Mouse (Mus musculus) ES-Bruce4 (cell line): ENCODE measurements around the gene Slc43a1. TPM values are rescaled to one million over a fixed set of nuclear protein-coding genes. Genes with fewer than 3 reads are reported as not detected.

ENCODE experiments used
- H3K27ac ChIP-seq: 2 replicates; pipeline ENCODE4 v1.5.1; 2012; ENCODE audit warnings: low read length, inconsistent platforms; ENCODE audit not compliant: insufficient read depth
- H3K27me3 ChIP-seq: 2 replicates; pipeline ENCODE4 v1.6.1; 2012; ENCODE audit warnings: mild to moderate bottlenecking, low read length, inconsistent platforms; ENCODE audit not compliant: control insufficient read depth, poor library complexity, insufficient read depth, severe bottlenecking
- H3K36me3 ChIP-seq: 2 replicates; pipeline ENCODE4 v1.6.1; 2012; ENCODE audit warnings: inconsistent platforms, mild to moderate bottlenecking, low read length, moderate library complexity; ENCODE audit not compliant: control insufficient read depth, poor library complexity, insufficient read depth, severe bottlenecking
- H3K4me1 ChIP-seq: one replicate; pipeline ENCODE4 v1.8.1; 2011; ENCODE audit warnings: low read length; ENCODE audit not compliant: control insufficient read depth, insufficient read depth
- H3K4me3 ChIP-seq: 2 replicates; pipeline ENCODE4 v1.5.1; 2011; ENCODE audit warnings: low read depth, mild to moderate bottlenecking, low read length
- H3K9ac ChIP-seq: 2 replicates; pipeline ENCODE4 v1.6.1; 2012; ENCODE audit warnings: low read depth, mild to moderate bottlenecking, inconsistent platforms; ENCODE audit not compliant: poor library complexity, severe bottlenecking
- H3K9me3 ChIP-seq: replicated peaks from 2 replicates; pipeline ENCODE4 v1.6.1; 2012; ENCODE audit warnings: mild to moderate bottlenecking, low read length, inconsistent platforms; ENCODE audit not compliant: control insufficient read depth, poor library complexity, insufficient read depth, severe bottlenecking
- CTCF ChIP-seq: IDR thresholded peaks from one replicate; pipeline ENCODE4 v1.8.1; 2011; ENCODE audit warnings: low read depth, low read length
- EP300 ChIP-seq: IDR thresholded peaks from 2 replicates; pipeline ENCODE4 v1.6.1; 2011; ENCODE audit warnings: low read depth, low read length; ENCODE audit not compliant: insufficient read depth
- POLR2A ChIP-seq: IDR thresholded peaks from one replicate; pipeline ENCODE4 v1.8.1; 2011; ENCODE audit warnings: low read length; ENCODE audit not compliant: insufficient read depth
- polyA plus RNA-seq: library from polyadenylated mRNA; stranded (reverse); fragments of >200 nt; gene quantifications from 2 replicates; pipeline ENCODE4 v1.2.4, GENCODE M21; 2011; ENCODE audit warnings: low read depth; ENCODE audit not compliant: missing spikeins, insufficient read depth, insufficient read length

Slc43a1 gene
- polyA plus RNA-seq, 1 experiment, result 11.5 TPM

- H3K27me3 ChIP-seq, result no peaks in the 10 kb centered on the region
- no peak overlapping the region for H3K9ac ChIP-seq
- no peaks in the 10 kb centered on the region for H3K4me1 ChIP-seq
- peaks cover 7% of the 10 kb centered on the region for H3K36me3 ChIP-seq
- no peaks in the 10 kb centered on the region for H3K9me3 ChIP-seq
- TF ChIP-seq EP300 (no peak), POLR2A (no peak), CTCF (no peak)
- H3K4me3 ChIP-seq, result no peak overlapping the region
- H3K27ac ChIP-seq, result no peak overlapping the region
Observed at GRCm38 (mm10) chr2:84859991-84860780, 21.5 kb downstream of the Slc43a1 start.

GRCm38 (mm10) chr2:84861430-84861829, 22.8 kb downstream of the Slc43a1 start:
- Histone ChIP-seq H3K27ac (no peak overlapping the region), H3K9ac (no peak overlapping the region), H3K9me3 (no peaks in the 10 kb centered on the region), H3K36me3 (peaks cover 7% of the 10 kb centered on the region), H3K4me3 (no peak overlapping the region), H3K4me1 (no peaks in the 10 kb centered on the region), H3K27me3 (peaks cover 2% of the 10 kb centered on the region; the same call in 1 of the 2 replicates)
- TF ChIP-seq EP300 (no peak), POLR2A (no peak), CTCF (no peak)

GRCm38 (mm10) chr2:84862231-84862630, 23.6 kb downstream of the Slc43a1 start:
- H3K9me3 ChIP-seq, result no peaks in the 10 kb centered on the region
- no peak overlapping the region for H3K9ac ChIP-seq
- TF ChIP-seq EP300, result no peak
- no peak for TF ChIP-seq POLR2A
- TF ChIP-seq CTCF, result no peak
- peaks cover 7% of the 10 kb centered on the region for H3K36me3 ChIP-seq
- peaks cover 3% of the 10 kb centered on the region; the same call in 1 of the 2 replicates for H3K27me3 ChIP-seq
- no peaks in the 10 kb centered on the region for H3K4me1 ChIP-seq
- no peak overlapping the region for H3K27ac ChIP-seq
- no peak overlapping the region for H3K4me3 ChIP-seq

- Histone ChIP-seq H3K27ac (no peak overlapping the region), H3K4me1 (no peaks in the 10 kb centered on the region), H3K4me3 (peak overlapping the region; percentile 61), H3K27me3 (peaks cover 3% of the 10 kb centered on the region; the same call in 1 of the 2 replicates), H3K9me3 (no peaks in the 10 kb centered on the region), H3K9ac (peak overlapping the region; percentile 44), H3K36me3 (peaks cover 4% of the 10 kb centered on the region)
- TF ChIP-seq EP300 (no peak), CTCF (peak; percentile 85), POLR2A (no peak)
Observed at GRCm38 (mm10) chr2:84865616-84866571, 27.2 kb downstream of the Slc43a1 start.

GRCm38 (mm10) chr2:84868521-84868943, 29.9 kb downstream of the Slc43a1 start:
- Histone ChIP-seq H3K27me3 (peaks cover 18% of the 10 kb centered on the region), H3K9ac (no peak overlapping the region), H3K4me1 (no peaks in the 10 kb centered on the region), H3K9me3 (no peaks in the 10 kb centered on the region), H3K36me3 (no peaks in the 10 kb centered on the region), H3K4me3 (no peak overlapping the region), H3K27ac (no peak overlapping the region)
- TF ChIP-seq CTCF, result peak; percentile 96
- TF ChIP-seq POLR2A, result no peak

GRCm38 (mm10) chr2:84868977-84869376, 30.3 kb downstream of the Slc43a1 start:
- H3K4me3 ChIP-seq, result no peak overlapping the region
- peaks cover 18% of the 10 kb centered on the region for H3K27me3 ChIP-seq
- TF ChIP-seq CTCF (no peak), POLR2A (no peak), EP300 (no peak)

More at GRCm38 (mm10) chr2:84868977-84869376, 30.3 kb downstream of the Slc43a1 start:
- Histone ChIP-seq H3K27ac (no peak overlapping the region), H3K9me3 (no peaks in the 10 kb centered on the region), H3K4me1 (no peaks in the 10 kb centered on the region), H3K36me3 (no peaks in the 10 kb centered on the region), H3K9ac (no peak overlapping the region)
